Mouse (Mus musculus): ENCODE data around the gene Capn13.
"Not testable (repeated sequence)": the region's sequence is repeated elsewhere in the genome, so short reads cannot be mapped to it uniquely, and the experiment has no call there.

Capn13 gene

DNA sequence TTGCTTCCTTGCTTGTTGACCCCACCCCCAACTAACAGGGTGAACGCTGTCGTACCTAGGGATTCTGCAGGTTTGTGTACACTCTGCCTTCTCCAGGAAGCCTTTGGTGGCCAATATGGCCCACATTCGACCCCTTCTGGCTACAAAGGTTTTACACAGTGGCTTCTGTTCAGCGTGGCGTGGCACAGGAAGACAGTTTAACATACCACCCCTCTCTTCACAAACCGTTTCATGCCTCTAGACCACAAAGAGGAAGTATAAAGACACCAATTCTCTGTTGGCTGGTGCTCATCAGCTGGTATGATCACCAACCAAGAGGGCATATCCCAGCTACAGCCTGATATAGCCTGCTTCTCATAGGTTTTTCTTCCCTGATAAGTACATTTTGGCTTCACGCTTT lies 126.9 kb downstream of the Capn13 start:
- DNase-seq: no peak

DNA sequence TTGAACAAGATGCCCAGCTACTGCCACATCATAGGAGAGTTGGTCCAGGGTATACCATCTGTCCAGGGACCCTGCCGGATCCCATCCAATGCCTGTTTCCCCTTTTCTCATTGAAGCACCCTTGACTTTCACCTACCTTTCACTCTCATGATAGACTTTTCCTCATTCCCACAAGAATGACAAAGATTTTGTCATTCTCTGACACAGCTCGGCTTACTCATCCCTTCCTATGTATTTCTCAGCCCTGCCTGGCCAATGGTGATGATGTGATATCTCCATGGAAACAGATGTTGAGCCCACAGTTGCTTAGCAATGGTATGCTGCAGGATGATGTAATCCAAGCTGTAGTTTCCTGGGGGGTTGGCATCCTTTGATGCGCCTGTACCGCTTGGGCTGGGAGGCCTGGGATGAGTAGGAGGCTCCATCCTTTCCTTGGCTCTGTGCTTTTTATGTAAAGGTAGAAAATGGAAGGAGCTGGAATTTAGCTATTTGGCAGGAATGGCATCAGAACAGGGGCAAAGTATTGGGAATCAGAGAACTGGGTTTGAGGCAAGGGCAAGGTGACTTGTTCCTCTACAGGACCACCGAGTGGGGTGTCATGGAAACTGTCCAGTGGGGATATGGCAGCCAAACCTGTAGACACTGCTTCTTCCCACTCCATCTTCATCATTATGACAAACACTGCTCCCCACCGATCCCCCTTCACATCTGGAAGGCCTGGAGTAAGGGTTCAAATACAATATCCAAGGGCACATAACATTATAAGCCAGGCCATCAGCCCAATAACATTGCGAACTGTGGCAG lies 128.7 kb downstream of the Capn13 start:
- DNase-seq: peak; percentile 42 to 47

DNA sequence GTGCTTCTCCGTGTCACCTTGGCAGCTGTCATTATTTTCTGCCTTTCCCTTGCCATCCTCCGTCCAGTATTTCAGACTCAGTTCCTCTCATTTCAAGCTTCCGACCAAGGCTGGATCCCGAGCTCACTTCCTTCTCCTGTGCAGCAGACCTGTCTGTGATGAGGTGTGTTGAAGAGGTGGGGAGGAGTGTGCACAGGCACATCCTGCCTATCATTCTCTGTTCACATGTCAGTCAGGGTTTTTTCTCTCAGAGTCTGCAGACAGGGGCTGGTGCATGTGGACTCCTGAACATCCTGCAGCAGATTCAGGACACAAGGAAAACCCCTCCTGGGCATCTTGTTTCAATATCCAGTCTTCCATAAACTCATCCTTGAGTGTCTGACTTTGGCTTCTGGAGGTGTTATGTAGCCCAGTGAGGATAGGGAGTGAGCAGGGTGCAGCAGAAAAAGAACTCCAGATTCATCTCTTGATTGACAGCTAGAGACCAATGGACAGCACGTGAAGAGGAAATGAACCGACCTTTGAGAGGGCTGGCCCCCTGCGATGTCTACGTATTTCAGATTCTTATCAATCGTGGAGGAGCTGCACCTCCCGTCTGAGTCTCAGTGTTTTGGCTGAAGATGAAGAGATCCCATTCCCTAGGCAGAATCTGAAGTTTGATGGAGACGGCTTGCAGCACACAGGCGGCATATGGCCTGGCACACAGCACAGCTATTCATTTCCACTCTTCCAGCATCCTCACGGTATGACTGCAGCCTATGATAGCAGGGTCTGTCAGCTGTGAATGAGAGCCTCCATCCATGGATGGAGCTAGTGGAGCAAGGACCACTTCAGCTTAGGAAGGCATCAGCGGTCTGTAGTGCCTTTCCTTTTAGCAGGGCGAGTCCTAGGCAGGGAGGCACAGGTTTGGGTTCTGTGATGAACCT lies 129.5 kb downstream of the Capn13 start:
- peak; percentile 63 to 75 for DNase-seq

DNA sequence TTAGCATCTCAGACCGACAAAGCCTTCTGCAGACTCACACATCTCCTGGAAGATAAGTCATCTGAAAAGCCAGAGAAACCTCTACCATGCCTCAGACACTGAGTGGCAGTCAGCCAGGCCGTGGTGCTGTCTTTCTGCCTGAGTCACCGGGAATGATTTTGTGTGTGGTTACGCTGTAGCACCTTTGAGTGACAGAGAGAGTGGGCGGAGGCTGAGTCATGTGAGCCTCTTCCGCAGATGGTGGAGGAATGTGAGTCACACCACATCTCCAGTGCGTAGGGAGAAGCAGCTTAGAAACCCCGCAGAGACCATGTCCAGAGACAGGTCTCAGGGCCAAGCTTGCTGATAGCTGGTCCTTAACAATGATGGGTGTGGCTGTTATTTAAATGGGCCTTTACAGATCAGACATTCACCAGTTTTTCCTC lies 137.6 kb downstream of the Capn13 start:
- DNase-seq: peak in 1 of 2 experiments; percentile 12

DNA sequence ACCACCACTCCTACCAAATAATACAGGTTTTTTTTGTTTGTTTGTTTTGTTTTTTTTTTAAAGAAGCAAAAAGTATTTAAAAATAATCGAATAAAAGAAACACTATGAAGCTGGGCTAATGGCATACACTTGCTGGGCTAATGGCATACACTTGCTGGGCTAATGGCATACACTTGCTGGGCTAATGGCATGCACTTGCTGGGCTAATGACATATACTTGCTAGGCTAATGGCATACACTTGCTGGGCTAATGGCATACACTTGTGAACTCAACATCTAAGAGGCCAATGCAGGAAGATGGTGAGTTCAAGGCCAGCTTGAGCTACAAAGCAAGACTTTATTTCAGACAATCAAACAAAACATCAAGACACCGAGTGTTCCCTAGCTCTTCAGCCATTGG lies 138.1 kb downstream of the Capn13 start:
- DNase-seq: no peak

DNA sequence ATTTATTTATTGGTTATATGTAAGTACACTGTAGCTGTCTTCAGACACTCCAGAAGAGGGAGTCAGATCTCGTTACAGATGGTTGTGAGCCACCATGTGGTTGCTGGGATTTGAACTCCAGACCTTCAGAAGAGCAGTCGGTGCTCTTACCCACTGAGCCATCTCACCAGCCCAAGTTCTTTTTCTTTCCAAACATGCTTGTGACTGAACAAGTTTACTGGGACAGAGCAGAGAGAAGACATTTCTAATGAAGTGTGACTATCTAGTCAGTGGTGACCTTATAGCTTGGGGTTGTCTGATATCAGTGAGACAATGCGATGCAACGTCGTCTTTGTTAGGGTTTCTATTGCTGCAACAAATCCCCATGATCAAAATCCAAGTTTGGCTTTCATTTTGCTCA lies 141.4 kb downstream of the Capn13 start:
- not testable (repeated sequence) for DNase-seq

DNA sequence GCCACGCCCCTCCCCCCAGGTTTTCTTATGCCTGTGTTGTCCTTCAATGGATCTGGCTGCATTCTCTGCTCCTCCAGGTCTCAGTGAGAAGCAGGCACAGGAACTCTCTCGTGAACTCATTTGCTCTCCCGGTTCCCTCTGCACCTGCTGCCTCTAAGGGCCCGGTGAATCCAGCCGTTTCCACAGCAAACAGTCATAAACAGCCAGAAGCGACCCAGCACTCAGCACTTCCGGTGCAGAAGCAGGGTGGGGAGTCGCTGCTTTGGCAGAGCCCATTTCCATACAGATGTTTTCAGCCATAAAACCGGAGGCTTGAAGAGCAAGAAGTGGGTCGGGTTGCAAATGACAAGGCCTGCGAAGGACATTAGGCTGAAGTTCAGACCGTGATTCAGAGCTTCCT lies 142.0 kb downstream of the Capn13 start:
- DNase-seq: no peak
